Mouse (Mus musculus): Measurements from ENCODE around the gene Socs3.

Socs3 gene

GRCm38 (mm10) chr11:117958197-117958596, 11.7 kb downstream of the Socs3 start:
- CTCF ChIA-PET = interaction anchor here (0.8 to 1.2 kb wide), 3 partner anchors 10 to 30 kb away, joined by 3 to 4 read pairs (median 3); partner anchors contain the start of gene Socs3

DNA sequence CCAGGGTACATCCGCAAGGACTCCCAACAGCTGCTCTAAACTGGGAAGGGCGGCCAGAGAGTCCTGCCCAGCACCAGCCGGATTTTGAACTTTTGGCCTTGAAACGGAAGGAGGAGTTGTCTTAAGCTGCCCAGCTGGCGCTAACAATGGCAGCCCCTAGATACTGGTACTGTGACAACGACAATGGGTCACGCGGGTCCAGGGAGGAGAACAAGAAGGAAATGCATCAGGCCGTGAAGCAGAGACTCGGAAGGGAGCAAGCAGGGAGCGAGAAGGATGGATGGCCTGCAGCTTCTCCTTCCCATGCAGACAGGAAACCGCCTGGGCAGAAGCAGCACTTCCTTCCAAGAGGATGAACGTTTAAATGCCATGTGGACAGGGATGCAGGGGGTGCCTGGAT, 14.2 kb downstream of the Socs3 start:
- CTCF ChIA-PET = no interaction called here

DNA sequence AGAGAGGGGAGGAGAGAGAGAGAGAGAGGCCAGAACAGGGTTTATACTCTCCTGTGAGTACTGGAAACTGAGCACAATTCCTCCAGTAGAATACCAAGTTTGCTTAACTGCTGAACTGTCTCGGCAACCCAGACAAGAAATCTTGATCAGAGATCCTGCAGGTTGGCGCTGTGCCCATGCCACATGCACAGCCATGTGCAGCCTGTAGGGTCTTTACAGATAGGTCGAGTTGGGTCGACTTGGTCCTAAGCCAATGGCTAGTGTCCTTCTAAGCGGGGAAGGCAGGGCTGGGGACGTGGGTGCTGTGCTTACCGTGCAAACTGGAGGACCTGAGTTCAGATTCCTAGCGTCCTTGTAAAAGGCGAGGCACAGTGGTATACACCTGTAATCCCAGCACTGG, 15.0 kb downstream of the Socs3 start:
- CTCF ChIA-PET = no interaction called here

GRCm38 (mm10) chr11:117954094-117954493, 15.8 kb downstream of the Socs3 start:
- CTCF ChIA-PET = interaction anchor here (0.5 to 0.9 kb wide), 4 partner anchors 9 to 105 kb away, joined by 3 to 5 read pairs (median 4); partner anchors contain the start of gene Birc5

- CTCF ChIA-PET = interaction anchor here (0.7 to 1.0 kb wide), 4 partner anchors 10 to 81 kb away, joined by 3 to 6 read pairs (median 4); no protein-coding TSS in a partner anchor
Observed at GRCm38 (mm10) chr11:117952174-117952933, 17.5 kb downstream of the Socs3 start.

DNA sequence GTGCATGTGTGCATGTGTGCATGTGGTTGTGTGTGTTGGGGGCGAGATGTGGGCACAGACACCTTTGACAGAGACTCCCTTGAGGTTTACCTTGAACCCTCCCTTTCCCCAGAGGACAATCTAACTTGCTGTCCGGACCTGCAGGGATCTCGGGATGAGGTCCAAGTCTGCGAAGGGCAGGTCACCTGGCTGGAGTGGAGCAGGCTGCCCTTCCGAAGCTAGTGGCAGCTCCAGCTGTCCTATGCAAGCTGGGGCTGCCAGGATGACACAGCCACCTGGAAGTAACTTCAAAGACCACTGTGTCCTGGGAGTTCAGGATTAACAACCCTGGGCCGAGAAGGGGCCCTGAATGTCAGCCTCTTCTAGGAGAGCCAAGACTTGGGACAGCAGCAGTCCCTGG, 18.5 kb downstream of the Socs3 start:
- CTCF ChIA-PET = no interaction called here

DNA sequence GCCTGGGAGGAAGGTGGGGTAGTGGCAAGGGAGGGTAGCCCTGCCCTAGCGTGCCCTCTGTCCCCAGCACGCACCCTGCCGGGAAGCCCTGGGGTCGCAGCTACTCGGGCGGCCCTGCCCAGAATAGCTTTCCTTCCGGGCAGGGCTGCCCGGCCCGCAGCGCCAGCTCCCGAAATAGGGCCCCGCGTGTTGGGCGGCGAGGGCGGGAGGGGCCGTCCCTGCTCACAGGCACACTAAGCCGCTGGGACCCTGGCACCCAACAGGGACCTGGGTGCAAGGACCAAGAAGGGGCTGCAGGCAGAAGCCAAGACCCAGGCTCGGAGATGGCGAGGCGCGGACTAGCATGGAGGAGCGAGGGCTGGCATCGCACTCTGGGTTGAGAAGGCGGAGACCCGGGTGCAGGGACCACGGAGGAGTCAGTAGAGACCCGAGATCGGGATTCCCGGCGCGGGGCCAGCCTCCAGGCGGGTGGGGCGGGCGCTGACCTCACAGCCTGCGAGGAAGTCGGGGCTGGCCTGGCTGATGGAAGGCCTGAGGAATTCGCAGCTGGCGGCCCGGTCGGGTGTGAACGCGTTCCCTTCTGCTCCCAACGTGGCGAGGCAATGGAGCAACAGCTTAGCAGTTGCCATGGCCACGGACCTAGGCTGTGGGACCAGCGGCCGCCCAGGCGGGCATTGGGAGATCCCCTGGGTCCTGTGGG, 20.3 kb downstream of the Socs3 start:
- CTCF ChIA-PET = interaction anchor here (0.5 kb wide), 2 partner anchors 10 to 35 kb away, joined by 4 to 7 read pairs; no protein-coding TSS in a partner anchor

GRCm38 (mm10) chr11:117946996-117947419, 22.8 kb downstream of the Socs3 start:
- CTCF ChIA-PET = interaction anchor here (1.2 to 1.5 kb wide), 2 partner anchors 11 to 23 kb away, joined by 3 read pairs; partner anchors contain the start of gene Socs3

GRCm38 (mm10) chr11:117946195-117946979, 23.5 kb downstream of the Socs3 start:
- CTCF ChIA-PET = interaction anchor here (1.5 kb wide), 1 partner anchor 24 kb away, joined by 3 read pairs; the partner anchor contains the start of gene Socs3

DNA sequence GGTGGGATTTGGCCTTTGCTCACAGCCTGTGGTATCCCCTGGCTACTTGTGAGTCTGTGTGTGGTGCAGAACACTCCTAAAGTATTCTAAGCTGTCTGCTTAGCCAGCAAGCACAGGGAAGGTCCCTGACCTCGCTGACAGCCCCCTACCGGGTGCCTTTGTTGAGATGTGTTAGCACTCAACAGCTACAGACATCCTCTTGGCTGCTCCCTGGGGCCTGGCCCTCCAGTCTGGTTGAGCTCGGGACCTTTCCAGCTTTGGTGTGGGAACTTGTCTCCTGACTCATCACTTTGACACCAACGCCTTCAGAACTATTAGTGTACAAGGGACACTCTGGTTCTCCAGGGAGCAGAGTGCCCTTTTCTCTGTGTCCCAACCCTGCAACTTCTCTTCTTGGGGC, 28.0 kb downstream of the Socs3 start:
- CTCF ChIA-PET = no interaction called here

- CTCF ChIA-PET = no interaction called here
Observed at GRCm38 (mm10) chr11:117941325-117941834, 28.5 kb downstream of the Socs3 start.

GRCm38 (mm10) chr11:117940881-117941280, 29.0 kb downstream of the Socs3 start:
- CTCF ChIA-PET = no interaction called here

DNA sequence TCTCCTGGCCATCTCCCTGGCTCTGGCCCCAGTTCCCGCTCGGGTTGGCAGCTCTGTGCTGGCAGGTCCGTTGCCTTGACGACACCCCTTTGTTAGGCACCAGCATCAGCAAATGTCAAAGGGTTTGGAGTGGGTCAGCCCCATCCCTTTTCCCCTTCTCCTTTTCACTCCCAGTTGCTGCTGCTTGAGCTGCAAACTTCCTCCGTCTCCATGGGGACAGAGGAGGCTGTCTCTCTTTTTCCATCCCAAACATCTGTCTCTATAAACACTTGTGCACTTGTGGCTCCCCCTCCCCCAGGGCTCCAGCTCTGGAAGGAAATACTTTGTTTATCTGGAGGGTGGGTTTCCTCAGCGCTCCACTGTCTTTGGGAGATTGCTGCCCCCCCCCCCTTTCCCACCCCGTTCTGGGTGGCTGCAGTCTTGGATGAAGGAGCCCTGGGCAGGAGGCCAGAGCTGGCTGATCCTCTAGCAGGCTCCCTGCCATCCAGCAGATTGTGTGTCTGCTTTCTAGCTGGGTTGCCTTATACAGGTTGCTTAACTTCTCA, 30.0 kb downstream of the Socs3 start:
- CTCF ChIA-PET = interaction anchor here (0.6 kb wide), 1 partner anchor 35 kb away, joined by 11 read pairs; no protein-coding TSS in a partner anchor

DNA sequence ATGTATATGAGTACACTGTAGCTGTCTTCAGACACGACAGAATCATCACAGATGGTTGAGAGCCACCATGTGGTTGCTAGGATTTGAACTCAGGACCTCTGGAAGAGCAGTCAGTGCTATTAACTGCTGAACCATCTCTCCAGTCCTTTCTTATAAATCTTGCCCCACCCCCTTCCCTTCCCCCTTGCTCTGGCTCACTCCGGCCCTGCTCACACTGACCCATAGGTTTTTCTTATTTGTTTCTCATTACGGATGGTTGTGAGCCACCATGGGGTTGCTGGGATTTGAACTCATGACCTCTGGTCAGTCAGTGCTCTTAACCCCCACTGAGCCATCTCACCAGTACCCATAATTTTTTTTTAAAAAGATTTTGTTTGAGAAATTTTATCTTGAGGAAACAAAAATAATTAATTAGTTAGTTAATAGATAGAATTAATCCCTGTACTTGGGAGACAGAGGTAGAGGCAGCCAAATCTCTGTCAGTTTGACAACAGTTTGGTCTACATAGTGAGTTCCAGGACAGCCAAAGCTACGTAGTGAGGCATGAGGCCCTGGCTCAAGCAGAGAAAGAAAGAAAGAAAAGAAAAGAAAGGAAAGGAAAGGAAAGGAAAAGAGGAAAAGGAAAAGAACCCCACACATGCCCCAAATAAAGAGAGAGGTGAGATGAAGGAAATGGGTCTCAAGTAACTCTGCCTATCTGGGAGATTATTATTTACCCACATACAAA, 30.7 kb downstream of the Socs3 start:
- CTCF ChIA-PET = no interaction called here

- CTCF ChIA-PET = no interaction called here
Observed at GRCm38 (mm10) chr11:117936202-117936601, 33.6 kb downstream of the Socs3 start.

DNA sequence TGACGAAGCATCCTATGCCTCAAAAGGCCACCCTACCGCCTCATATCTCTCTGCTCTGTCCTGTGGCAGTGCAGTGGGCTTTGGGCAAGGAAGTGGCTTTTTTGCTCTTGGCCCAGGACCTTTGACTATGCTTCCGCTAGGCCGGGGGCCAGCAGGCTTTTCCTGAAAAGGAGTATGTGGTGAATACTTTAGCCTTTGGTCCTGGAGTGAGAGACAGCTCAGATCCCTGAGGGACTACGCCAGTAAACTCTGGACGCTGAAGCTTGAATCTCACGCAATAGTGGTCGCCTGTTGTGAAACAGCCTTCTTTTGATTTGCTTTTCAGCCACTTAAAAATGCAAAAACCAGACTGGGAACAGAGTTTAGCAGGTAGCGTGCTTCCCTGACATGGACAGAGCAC, 34.2 kb downstream of the Socs3 start:
- CTCF ChIA-PET = no interaction called here

GRCm38 (mm10) chr11:117934576-117935368, 35.1 kb downstream of the Socs3 start:
- CTCF ChIA-PET = interaction anchor here (0.6 kb wide), 1 partner anchor 242 kb away, joined by 3 read pairs; no protein-coding TSS in a partner anchor

DNA sequence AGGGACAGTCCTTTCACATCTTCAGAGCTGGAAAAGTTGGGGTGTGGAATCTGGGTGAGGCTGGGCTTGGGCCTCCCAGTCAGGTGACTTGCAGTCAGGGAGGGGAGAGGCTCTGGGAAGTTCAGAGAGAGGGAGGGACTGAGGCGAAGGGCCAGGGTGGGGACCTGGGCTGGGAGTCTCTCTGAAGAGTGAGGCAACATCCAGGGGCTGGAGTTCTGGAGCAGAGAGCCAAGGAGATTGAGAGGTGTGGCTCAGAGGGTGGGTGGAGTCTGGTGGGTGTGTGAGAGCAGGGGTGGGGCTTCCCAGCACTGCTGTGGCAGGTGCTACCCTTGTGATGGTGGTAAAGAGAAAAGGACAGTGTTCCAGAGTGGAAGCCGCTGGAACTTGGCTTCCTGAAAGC, 35.7 kb downstream of the Socs3 start:
- CTCF ChIA-PET = interaction anchor here (0.6 kb wide), 1 partner anchor 243 kb away, joined by 3 read pairs; no protein-coding TSS in a partner anchor

DNA sequence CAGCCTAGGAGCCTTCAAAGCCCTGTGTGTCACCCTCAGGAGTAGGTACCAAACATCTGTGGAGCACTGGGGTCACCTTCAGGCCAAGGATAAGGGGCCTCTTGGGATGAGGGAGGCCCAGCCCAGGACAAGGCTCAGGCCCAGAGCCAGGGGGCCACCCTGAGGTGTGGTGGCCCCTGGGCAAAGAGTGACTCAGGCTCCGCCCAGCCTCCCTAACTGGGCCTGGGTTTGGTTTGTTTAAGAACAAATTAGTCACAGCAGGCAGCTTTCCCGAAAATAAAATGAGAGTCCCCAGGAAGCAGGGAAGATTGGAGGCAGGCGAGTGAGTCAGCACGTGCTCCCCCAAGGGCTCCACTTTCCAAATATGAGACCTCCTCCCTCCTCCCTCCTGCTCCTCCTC, 37.7 kb downstream of the Socs3 start:
- CTCF ChIA-PET = no interaction called here

- CTCF ChIA-PET = no interaction called here
Observed at GRCm38 (mm10) chr11:117931576-117931975, 38.3 kb downstream of the Socs3 start.

All from spleen, embryonic (tissue).